Mouse (Mus musculus): ENCODE measurements around the gene Tbxas1.
A peak's percentile ranks its signal among the peaks of the same experiment; 100 is the strongest.

GRCm38 (mm10) chr6:39106812-39107211 lies 231.6 kb downstream of the Tbxas1 start:
- TF ChIP-seq POLR2A (IDR thresholded peaks at IDR 0.05; ENCODE audit: extremely low read depth, insufficient read depth, low read length) (no peak), CTCF (IDR thresholded peaks at IDR 0.05; ENCODE audit: low read depth, low read length) (peak; percentile 30)
